Comparison of ENCODE assay signal across 19 mouse cellular contexts in genomic region chr10:104210268-104210990, GRCm38 (mm10). TPM values are rescaled to one million over a fixed set of nuclear protein-coding genes. Genes with fewer than 3 reads are reported as not detected.
"Had no signal": no experiment of that assay in that cellular context is flagged by ENCODE, and none has a peak within 500 bp of the region (broad histone marks: within the 10 kb centered on the region; RNA-seq: fewer than 3 reads in every experiment).

No protein-coding gene starts in this region.

- H3K9ac ChIP-seq: liver, embryonic 15.5 days; midbrain, embryonic 13.5 days; stomach, embryonic 15.5 days had no signal

- H3K4me1 ChIP-seq: limb, embryonic 10.5 days; liver, embryonic 15.5 days; midbrain, embryonic 13.5 days; stomach, embryonic 15.5 days had no signal

- DNase-seq: kidney, postnatal 25 days; lung, adult 2 months; lung, postnatal 36 days; right cerebral cortex, postnatal 14 days; thymus, postnatal 4 days had no signal

- H3K9me3 ChIP-seq: limb, embryonic 10.5 days; liver, embryonic 15.5 days; midbrain, embryonic 13.5 days; stomach, embryonic 15.5 days had no signal

- ATAC-seq: lung, postnatal 0 days; midbrain, embryonic 13.5 days had no signal

- H3K4me2 ChIP-seq: liver, embryonic 11.5 days; liver, embryonic 15.5 days; midbrain, embryonic 13.5 days; stomach, embryonic 15.5 days had no signal

- H3K36me3 ChIP-seq: limb, embryonic 10.5 days; liver, embryonic 15.5 days; midbrain, embryonic 13.5 days; stomach, embryonic 15.5 days had no signal

- H3K4me3 ChIP-seq: layer of hippocampus, adult 2 months; left cerebral cortex, adult 2 months; limb, embryonic 10.5 days; liver, embryonic 15.5 days; midbrain, embryonic 13.5 days; stomach, embryonic 15.5 days had no signal

- H3K27ac ChIP-seq: layer of hippocampus, adult 2 months; left cerebral cortex, adult 2 months; limb, embryonic 10.5 days; liver, embryonic 15.5 days; midbrain, embryonic 13.5 days; stomach, embryonic 15.5 days had no signal

- H3K27me3 ChIP-seq: liver, embryonic 15.5 days; midbrain, embryonic 13.5 days; stomach, embryonic 15.5 days had no signal

RNA-seq across cellular contexts. Expression of gene Gm4340, which starts 16.6 kb away (rescaled TPM):
- polyA plus RNA-seq: kidney, embryonic 16.5 days; limb, embryonic 10.5 days; limb, embryonic 14.5 days; liver, embryonic 11.5 days; liver, embryonic 15.5 days; lung, adult 2 months; lung, postnatal 0 days; midbrain, embryonic 13.5 days; midbrain, postnatal 0 days; neural tube, embryonic 14.5 days; spleen, adult 2 months; stomach, embryonic 15.5 days; thymus, postnatal 0 days had no signal

RNA-seq across cellular contexts. Expression of gene Gm20765, which starts 25.1 kb away (rescaled TPM):
- polyA plus RNA-seq: kidney, embryonic 16.5 days; limb, embryonic 10.5 days; liver, embryonic 11.5 days; liver, embryonic 15.5 days; lung, adult 2 months; lung, postnatal 0 days; midbrain, embryonic 13.5 days; midbrain, postnatal 0 days; neural tube, embryonic 14.5 days; spleen, adult 2 months; stomach, embryonic 15.5 days; thymus, postnatal 0 days had no signal

RNA-seq across cellular contexts. Expression of gene Gm21312, which starts 33.6 kb away (rescaled TPM):
- polyA plus RNA-seq: kidney, embryonic 16.5 days; limb, embryonic 10.5 days; liver, embryonic 11.5 days; liver, embryonic 15.5 days; lung, adult 2 months; lung, postnatal 0 days; midbrain, embryonic 13.5 days; midbrain, postnatal 0 days; neural tube, embryonic 14.5 days; spleen, adult 2 months; stomach, embryonic 15.5 days; thymus, postnatal 0 days had no signal

RNA-seq across cellular contexts. Expression of gene Gm21304, which starts 42.1 kb away (rescaled TPM):
- polyA plus RNA-seq: kidney, embryonic 16.5 days; limb, embryonic 10.5 days; limb, embryonic 14.5 days; liver, embryonic 11.5 days; liver, embryonic 15.5 days; lung, adult 2 months; lung, postnatal 0 days; midbrain, embryonic 13.5 days; midbrain, postnatal 0 days; neural tube, embryonic 14.5 days; spleen, adult 2 months; stomach, embryonic 15.5 days; thymus, postnatal 0 days had no signal

RNA-seq across cellular contexts. Expression of gene Gm8764, which starts 50.6 kb away (rescaled TPM):
- polyA plus RNA-seq: kidney, embryonic 16.5 days; limb, embryonic 10.5 days; limb, embryonic 14.5 days; liver, embryonic 11.5 days; liver, embryonic 15.5 days; lung, adult 2 months; lung, postnatal 0 days; midbrain, embryonic 13.5 days; midbrain, postnatal 0 days; neural tube, embryonic 14.5 days; spleen, adult 2 months; stomach, embryonic 15.5 days; thymus, postnatal 0 days had no signal
